In genomic region chr2:34914069-34914822, GRCm38 (mm10) we compare ENCODE assay signal across 8 mouse cellular contexts. TPM values are rescaled to one million over a fixed set of nuclear protein-coding genes. Genes with fewer than 3 reads are reported as not detected.
A peak's percentile ranks its signal among the peaks of the same experiment; 100 is the strongest.
DNase-seq lines count a peak whose midpoint lies in the region; ATAC-seq lines count a peak whose summit lies in the region.

No protein-coding gene starts in this region.

- peak; percentile 45 for DNase-seq in layer of hippocampus, adult 11-12 months (ENCODE audit: low spot score)
- DNase-seq in layer of hippocampus, adult 9-10 months (ENCODE audit: low spot score), result no peak
- peak; percentile 68 for DNase-seq in c-Kit-positive CD71-positive TER-119-negative erythroid progenitor cells, embryonic 14.5 days (ENCODE audit: low read depth)
- peak; percentile 74 for DNase-seq in thymus, postnatal 4 days

- no peaks in the 10 kb centered on the region for H3K36me3 ChIP-seq in heart, embryonic 12.5 days
- H3K36me3 ChIP-seq in kidney, embryonic 15.5 days, result peaks cover 8% of the 10 kb centered on the region; the same call in 1 of the 2 replicates
- H3K36me3 ChIP-seq in liver, embryonic 16.5 days (ENCODE audit: control insufficient read depth, insufficient read depth), result no peaks in the 10 kb centered on the region
- H3K36me3 ChIP-seq in neural tube, embryonic 13.5 days, result no peaks in the 10 kb centered on the region

- 3% methylated on average over 42 of the region's 50 CpGs for WGBS in heart, embryonic 12.5 days
- WGBS in kidney, embryonic 15.5 days, result 2% methylated on average over 42 of the region's 50 CpGs
- under 1% methylated on average over 42 of the region's 50 CpGs for WGBS in liver, embryonic 16.5 days (ENCODE audit: insufficient replicate concordance)
- 4% methylated on average over 47 of the region's 50 CpGs for WGBS in neural tube, embryonic 13.5 days

- H3K27me3 ChIP-seq in heart, embryonic 12.5 days (replicated peaks), result peaks cover 32% of the 10 kb centered on the region
- peaks cover 11% of the 10 kb centered on the region for H3K27me3 ChIP-seq in kidney, embryonic 15.5 days
- peaks cover 17% of the 10 kb centered on the region for H3K27me3 ChIP-seq in liver, embryonic 16.5 days (ENCODE audit: control insufficient read depth, insufficient read depth, low read depth, low read length)
- peaks cover 55% of the 10 kb centered on the region for H3K27me3 ChIP-seq in neural tube, embryonic 13.5 days

- H3K4me3 ChIP-seq in heart, embryonic 12.5 days, result peak overlapping the region; percentile 69
- peak overlapping the region; percentile 62 for H3K4me3 ChIP-seq in kidney, embryonic 15.5 days (replicated peaks)
- H3K4me3 ChIP-seq in liver, embryonic 16.5 days (ENCODE audit: low read depth, low read length), result peak overlapping the region; percentile 73
- peak overlapping the region; percentile 56 for H3K4me3 ChIP-seq in neural tube, embryonic 13.5 days

- H3K27ac ChIP-seq in heart, embryonic 12.5 days (ENCODE audit: poor library complexity, severe bottlenecking), result peak overlapping the region; percentile 50; the same call in 1 of the 2 replicates
- peak overlapping the region; percentile 63 for H3K27ac ChIP-seq in kidney, embryonic 15.5 days
- H3K27ac ChIP-seq in liver, embryonic 16.5 days (ENCODE audit: low read length), result no peak overlapping the region
- no peak overlapping the region for H3K27ac ChIP-seq in neural tube, embryonic 13.5 days (replicated peaks)

- H3K4me1 ChIP-seq in heart, embryonic 12.5 days (replicated peaks), result peaks cover 27% of the 10 kb centered on the region
- H3K4me1 ChIP-seq in kidney, embryonic 15.5 days, result peaks cover 31% of the 10 kb centered on the region
- H3K4me1 ChIP-seq in liver, embryonic 16.5 days (ENCODE audit: control insufficient read depth, low read depth, low read length), result peaks cover 14% of the 10 kb centered on the region
- peaks cover 21% of the 10 kb centered on the region for H3K4me1 ChIP-seq in neural tube, embryonic 13.5 days (replicated peaks)

- peak overlapping the region; percentile 97 for H3K4me2 ChIP-seq in heart, embryonic 12.5 days
- peak overlapping the region; percentile 93 for H3K4me2 ChIP-seq in kidney, embryonic 15.5 days
- H3K4me2 ChIP-seq in liver, embryonic 16.5 days (ENCODE audit: low read depth, low read length), result peak overlapping the region; percentile 89
- peak overlapping the region; percentile 94 for H3K4me2 ChIP-seq in neural tube, embryonic 13.5 days

- peak overlapping the region; percentile 76 for H3K9ac ChIP-seq in heart, embryonic 12.5 days
- peak overlapping the region; percentile 65 for H3K9ac ChIP-seq in kidney, embryonic 15.5 days
- H3K9ac ChIP-seq in liver, embryonic 16.5 days (ENCODE audit: low read depth, low read length), result peak overlapping the region; percentile 70
- H3K9ac ChIP-seq in neural tube, embryonic 13.5 days, result peak overlapping the region; percentile 68

- ATAC-seq in heart, embryonic 12.5 days (ENCODE audit: insufficient number of reproducible peaks, low FRiP score), result peak; percentile 57
- peak; percentile 62 for ATAC-seq in kidney, embryonic 15.5 days (replicated peaks; ENCODE audit: low FRiP score)
- ATAC-seq in liver, embryonic 16.5 days (ENCODE audit: low read depth), result peak; percentile 70
- ATAC-seq in neural tube, embryonic 13.5 days (ENCODE audit: low read depth), result peak; percentile 54

- no peaks in the 10 kb centered on the region for H3K9me3 ChIP-seq in heart, embryonic 12.5 days (replicated peaks)
- no peaks in the 10 kb centered on the region for H3K9me3 ChIP-seq in kidney, embryonic 15.5 days (replicated peaks)
- H3K9me3 ChIP-seq in liver, embryonic 16.5 days (replicated peaks; ENCODE audit: control insufficient read depth, low read length), result no peaks in the 10 kb centered on the region
- no peaks in the 10 kb centered on the region for H3K9me3 ChIP-seq in neural tube, embryonic 13.5 days

RNA-seq across cellular contexts. Expression of gene Phf19, which starts 0.4 kb away (rescaled TPM):
- 2.6 and 3.2 TPM in 2 replicates for polyA plus RNA-seq in heart, embryonic 12.5 days (2016; fragmentation: Nextera tagmentation; extraction: Ambion mirVana)
- polyA plus RNA-seq in kidney, embryonic 15.5 days (2015; fragmentation: Nextera tagmentation; extraction: Ambion mirVana), result 24.6 and 26.3 TPM in 2 replicates
- polyA plus RNA-seq in liver, embryonic 16.5 days (2015; fragmentation: Nextera tagmentation; extraction: Ambion mirVana), result 1.3 and 1.7 TPM in 2 replicates
- 1.8 TPM in 2 replicates for polyA plus RNA-seq in neural tube, embryonic 13.5 days (2015; fragmentation: Nextera tagmentation; extraction: Ambion mirVana)

RNA-seq across cellular contexts. Expression of gene Psmd5, which starts 39.5 kb away (rescaled TPM):
- 59.7 and 60.0 TPM in 2 replicates for polyA plus RNA-seq in heart, embryonic 12.5 days (2016; fragmentation: Nextera tagmentation; extraction: Ambion mirVana)
- 116 and 128 TPM in 2 replicates for polyA plus RNA-seq in kidney, embryonic 15.5 days (2015; fragmentation: Nextera tagmentation; extraction: Ambion mirVana)
- 63.5 and 65.3 TPM in 2 replicates for polyA plus RNA-seq in liver, embryonic 16.5 days (2015; fragmentation: Nextera tagmentation; extraction: Ambion mirVana)
- polyA plus RNA-seq in neural tube, embryonic 13.5 days (2015; fragmentation: Nextera tagmentation; extraction: Ambion mirVana), result 87.4 and 90.4 TPM in 2 replicates

RNA-seq across cellular contexts. Expression of gene Cutal, which starts 40.0 kb away (rescaled TPM):
- not detected in 2 replicates for polyA plus RNA-seq in heart, embryonic 12.5 days (2016; fragmentation: Nextera tagmentation; extraction: Ambion mirVana)
- polyA plus RNA-seq in kidney, embryonic 15.5 days (2015; fragmentation: Nextera tagmentation; extraction: Ambion mirVana), result 10.1 and 10.9 TPM in 2 replicates
- polyA plus RNA-seq in liver, embryonic 16.5 days (2015; fragmentation: Nextera tagmentation; extraction: Ambion mirVana), result 9.5 and 11.6 TPM in 2 replicates
- polyA plus RNA-seq in neural tube, embryonic 13.5 days (2015; fragmentation: Nextera tagmentation; extraction: Ambion mirVana), result 0.21 and 0.30 TPM in 2 replicates

RNA-seq across cellular contexts. Expression of gene Traf1, which starts 47.3 kb away (rescaled TPM):
- 1.2 and 1.3 TPM in 2 replicates for polyA plus RNA-seq in heart, embryonic 12.5 days (2016; fragmentation: Nextera tagmentation; extraction: Ambion mirVana)
- polyA plus RNA-seq in kidney, embryonic 15.5 days (2015; fragmentation: Nextera tagmentation; extraction: Ambion mirVana), result 23.2 and 25.4 TPM in 2 replicates
- polyA plus RNA-seq in liver, embryonic 16.5 days (2015; fragmentation: Nextera tagmentation; extraction: Ambion mirVana), result 0.08 and 0.13 TPM in 2 replicates
- 1.7 and 2.9 TPM in 2 replicates for polyA plus RNA-seq in neural tube, embryonic 13.5 days (2015; fragmentation: Nextera tagmentation; extraction: Ambion mirVana)

Comparison
In these comparisons a context has a peak if more than half of its experiments do, and no peak if none do; other contexts are left out.
1. H3K27ac ChIP-seq: peak in heart, embryonic 12.5 days (single experiment) and kidney, embryonic 15.5 days (single experiment); none in liver, embryonic 16.5 days (single experiment) and neural tube, embryonic 13.5 days (single experiment).
2. Peak in every context shown above with its lines, with median percentiles within 50 percentile points of each other: ATAC-seq, H3K4me2 ChIP-seq, H3K4me3 ChIP-seq and H3K9ac ChIP-seq.